Mouse (Mus musculus): ENCODE measurements around the gene Eps8.

GRCm38 (mm10) chr6:137690550-137691119, 36.0 kb upstream of the Eps8 start:
- TF ChIP-seq CTCF (IDR thresholded peaks at IDR 0.05; ENCODE audit: insufficient read depth, low read length) (no peak), POLR2A (IDR thresholded peaks at IDR 0.05; ENCODE audit: borderline replicate concordance, extremely low read depth, low read depth, low read length) (no peak)

Measured in lung, adult 2 months (tissue).